Mouse (Mus musculus): ENCODE data around the gene Ctnnbl1.

DNA sequence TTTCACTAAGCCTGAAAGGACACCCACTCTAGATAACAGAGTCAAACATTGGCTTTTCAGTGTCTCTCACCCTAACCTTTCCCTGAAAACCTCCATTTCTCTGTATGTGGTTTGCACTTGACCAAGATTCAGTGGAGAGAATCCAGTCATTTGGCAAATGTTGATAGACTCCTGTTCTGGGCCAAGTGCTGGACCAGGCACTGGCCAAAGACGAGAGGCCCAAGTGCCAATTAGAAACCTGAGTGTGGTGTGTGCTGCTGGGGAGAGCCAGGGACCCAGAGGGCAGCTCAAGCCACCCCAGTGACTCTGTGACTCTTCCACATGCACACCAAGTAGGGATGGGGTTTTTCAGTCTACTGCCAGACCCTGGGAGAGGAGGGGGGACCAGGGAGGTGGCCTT, 136.5 kb downstream of the Ctnnbl1 start:
- TF ChIP-seq CTCF (IDR thresholded peaks at IDR 0.05; ENCODE audit: low read depth) (no peak), EP300 (IDR thresholded peaks at IDR 0.05; ENCODE audit: low read depth) (no peak)

All from liver, embryonic 14.5 days (tissue).